7 mouse cellular contexts compared by ENCODE assay signal in genomic region chr15:86086291-86086706, GRCm38 (mm10). TPM values are rescaled to one million over a fixed set of nuclear protein-coding genes. Genes with fewer than 3 reads are reported as not detected.
DNase-seq lines count a peak whose midpoint lies in the region; ATAC-seq and TF ChIP-seq lines count a peak whose summit lies in the region.

No protein-coding gene starts in this region.

- H3K9me3 ChIP-seq in neural tube, embryonic 11.5 days (ENCODE audit: control insufficient read depth, low read length) = no peaks in the 10 kb centered on the region
- no peaks in the 10 kb centered on the region for H3K9me3 ChIP-seq in forebrain, embryonic 12.5 days
- H3K9me3 ChIP-seq in intestine, embryonic 14.5 days (ENCODE audit: control insufficient read depth, low read length) = no peaks in the 10 kb centered on the region
- no peaks in the 10 kb centered on the region for H3K9me3 ChIP-seq in limb, embryonic 11.5 days (ENCODE audit: control insufficient read depth, low read length)

- H3K36me3 ChIP-seq in neural tube, embryonic 11.5 days (ENCODE audit: control insufficient read depth, insufficient read depth, low read length) = no peaks in the 10 kb centered on the region
- no peaks in the 10 kb centered on the region for H3K36me3 ChIP-seq in forebrain, embryonic 12.5 days (replicated peaks)
- no peaks in the 10 kb centered on the region for H3K36me3 ChIP-seq in intestine, embryonic 14.5 days (ENCODE audit: control insufficient read depth, insufficient read depth, low read length)
- no peaks in the 10 kb centered on the region for H3K36me3 ChIP-seq in limb, embryonic 11.5 days (ENCODE audit: control insufficient read depth, insufficient read depth, low read length)
- H3K36me3 ChIP-seq in small intestine, adult 2 months (ENCODE audit: control insufficient read depth, insufficient read depth, low read length) = 0 out of 2 replicates have a peak, but pooled peaks cover 1% of the 10 kb centered on the region

- H3K27ac ChIP-seq in neural tube, embryonic 11.5 days (ENCODE audit: low read depth, low read length) = peak overlapping the region; percentile 4; the same call in 1 of the 2 replicates
- H3K27ac ChIP-seq in forebrain, embryonic 12.5 days = peak overlapping the region; percentile 94
- H3K27ac ChIP-seq in intestine, embryonic 14.5 days (ENCODE audit: low read depth) = peak overlapping the region; percentile 36; the same call in 1 of the 2 replicates
- peak overlapping the region; percentile 21; the same call in 1 of the 2 replicates for H3K27ac ChIP-seq in limb, embryonic 11.5 days (replicated peaks; ENCODE audit: low read depth, low read length)
- H3K27ac ChIP-seq in small intestine, adult 2 months (ENCODE audit: insufficient read depth, low read depth, low read length) = peak overlapping the region; percentile 39

- H3K27me3 ChIP-seq in neural tube, embryonic 11.5 days (ENCODE audit: control insufficient read depth, insufficient read depth, low read length) = no peaks in the 10 kb centered on the region
- H3K27me3 ChIP-seq in forebrain, embryonic 12.5 days = no peaks in the 10 kb centered on the region
- H3K27me3 ChIP-seq in intestine, embryonic 14.5 days (replicated peaks; ENCODE audit: control insufficient read depth, insufficient read depth, low read length) = no peaks in the 10 kb centered on the region
- H3K27me3 ChIP-seq in limb, embryonic 11.5 days (ENCODE audit: control insufficient read depth, insufficient read depth, low read length) = no peaks in the 10 kb centered on the region
- H3K27me3 ChIP-seq in small intestine, adult 2 months (ENCODE audit: control insufficient read depth, insufficient read depth, low read length) = no peaks in the 10 kb centered on the region

- 66% methylated on average over 8 of the region's 8 CpGs for WGBS in neural tube, embryonic 11.5 days
- WGBS in forebrain, embryonic 12.5 days = 21% methylated on average over 8 of the region's 8 CpGs
- WGBS in intestine, embryonic 14.5 days = 73% methylated on average over 8 of the region's 8 CpGs
- 78% methylated on average over 8 of the region's 8 CpGs for WGBS in limb, embryonic 11.5 days
- 25% methylated on average over 8 of the region's 8 CpGs for WGBS in small intestine, adult 2 months

- H3K9ac ChIP-seq in neural tube, embryonic 11.5 days (ENCODE audit: low read length) = no peak overlapping the region
- 0 out of 2 replicates have a peak overlapping the region, but pooled peaks have one; percentile 5 for H3K9ac ChIP-seq in forebrain, embryonic 12.5 days
- H3K9ac ChIP-seq in intestine, embryonic 14.5 days (ENCODE audit: low read length) = no peak overlapping the region
- no peak overlapping the region for H3K9ac ChIP-seq in limb, embryonic 11.5 days (ENCODE audit: low read length)

- peak; percentile 29 for DNase-seq in neural tube, embryonic 11.5 days (ENCODE audit: low spot score)
- DNase-seq in neural tube, embryonic 10.5 days (ENCODE audit: extremely low spot score, low spot score) = no peak
- no peak for DNase-seq in intestine, embryonic 14.5 days (ENCODE audit: low spot score)
- no peak for DNase-seq in limb, embryonic 11.5 days (ENCODE audit: low spot score)
- DNase-seq in thymus, adult 18-20 months = no peak

- TF ChIP-seq POLR2A in small intestine, adult 2 months (IDR thresholded peaks at IDR 0.05; ENCODE audit: low read depth, low read length) = no peak

- no peak overlapping the region for H3K4me3 ChIP-seq in neural tube, embryonic 11.5 days (ENCODE audit: low read depth, low read length)
- no peak overlapping the region for H3K4me3 ChIP-seq in forebrain, embryonic 12.5 days (replicated peaks)
- no peak overlapping the region for H3K4me3 ChIP-seq in intestine, embryonic 14.5 days (ENCODE audit: low read depth, low read length)
- H3K4me3 ChIP-seq in limb, embryonic 11.5 days (ENCODE audit: low read depth, low read length) = no peak overlapping the region
- H3K4me3 ChIP-seq in small intestine, adult 2 months (ENCODE audit: low read depth, low read length) = no peak overlapping the region

- no peak for TF ChIP-seq CTCF in small intestine, adult 2 months (IDR thresholded peaks at IDR 0.05; ENCODE audit: extremely low read depth, insufficient read length, insufficient replicate concordance, low read depth, low read length)

- H3K4me2 ChIP-seq in neural tube, embryonic 11.5 days (ENCODE audit: low read depth) = no peak overlapping the region
- peak overlapping the region; percentile 34 for H3K4me2 ChIP-seq in forebrain, embryonic 12.5 days
- H3K4me2 ChIP-seq in intestine, embryonic 14.5 days (ENCODE audit: low read length) = no peak overlapping the region
- no peak overlapping the region for H3K4me2 ChIP-seq in limb, embryonic 11.5 days (ENCODE audit: low read depth, severe bottlenecking)

- H3K4me1 ChIP-seq in neural tube, embryonic 11.5 days (ENCODE audit: control insufficient read depth, insufficient read depth, low read length) = peaks cover 42% of the 10 kb centered on the region
- peaks cover 87% of the 10 kb centered on the region for H3K4me1 ChIP-seq in forebrain, embryonic 12.5 days
- H3K4me1 ChIP-seq in intestine, embryonic 14.5 days (replicated peaks; ENCODE audit: control insufficient read depth, insufficient read depth, low read length) = peaks cover 55% of the 10 kb centered on the region
- H3K4me1 ChIP-seq in limb, embryonic 11.5 days (ENCODE audit: control insufficient read depth, insufficient read depth, low read length) = peaks cover 22% of the 10 kb centered on the region
- peaks cover 67% of the 10 kb centered on the region for H3K4me1 ChIP-seq in small intestine, adult 2 months (ENCODE audit: control insufficient read depth, insufficient read depth, insufficient read length, low read length)

- ATAC-seq in neural tube, embryonic 11.5 days (ENCODE audit: insufficient read depth, low FRiP score, low TSS enrichment) = peak; percentile 51
- peak; percentile 62 for ATAC-seq in forebrain, embryonic 12.5 days (ENCODE audit: low FRiP score)
- ATAC-seq in intestine, embryonic 14.5 days (replicated peaks; ENCODE audit: low FRiP score, low TSS enrichment, low read depth) = 0 out of 2 replicates have a peak, but pooled peaks have one; percentile 6
- no peak for ATAC-seq in limb, embryonic 11.5 days (ENCODE audit: insufficient number of reproducible peaks, low FRiP score, low TSS enrichment, low read depth)

RNA-seq across cellular contexts. Expression of gene Gramd4, which starts 28.8 kb away (rescaled TPM):
- polyA plus RNA-seq in neural tube, embryonic 11.5 days (2014; fragmentation: Nextera tagmentation; extraction: Ambion mirVana) = 10.5 and 11.7 TPM in 2 replicates
- polyA plus RNA-seq in forebrain, embryonic 12.5 days (2016; fragmentation: Nextera tagmentation; extraction: Ambion mirVana) = 33.4 and 36.6 TPM in 2 replicates
- polyA plus RNA-seq in intestine, embryonic 14.5 days (2014; fragmentation: Nextera tagmentation; extraction: Ambion mirVana) = 6.0 and 8.1 TPM in 2 replicates
- polyA plus RNA-seq in limb, embryonic 11.5 days (2014; fragmentation: Nextera tagmentation; extraction: Ambion mirVana) = 8.4 and 9.0 TPM in 2 replicates
- polyA plus RNA-seq in small intestine, adult 2 months (2012; rRNA removed) = 10.5 and 25.1 TPM in 2 replicates

RNA-seq across cellular contexts. Expression of gene Celsr1, which starts 52.7 kb away (rescaled TPM):
- 5.1 and 5.4 TPM in 2 replicates for polyA plus RNA-seq in neural tube, embryonic 11.5 days (2014; fragmentation: Nextera tagmentation; extraction: Ambion mirVana)
- 7.3 and 7.9 TPM in 2 replicates for polyA plus RNA-seq in forebrain, embryonic 12.5 days (2016; fragmentation: Nextera tagmentation; extraction: Ambion mirVana)
- 1.3 and 2.2 TPM in 2 replicates for polyA plus RNA-seq in intestine, embryonic 14.5 days (2014; fragmentation: Nextera tagmentation; extraction: Ambion mirVana)
- polyA plus RNA-seq in limb, embryonic 11.5 days (2014; fragmentation: Nextera tagmentation; extraction: Ambion mirVana) = 1.6 and 1.9 TPM in 2 replicates
- polyA plus RNA-seq in small intestine, adult 2 months (2012; rRNA removed) = 2.9 and 4.7 TPM in 2 replicates

Comparison
In these comparisons a context has a peak if more than half of its experiments do, and no peak if none do; other contexts are left out.
1. H3K27ac ChIP-seq: peak in every context shown above with its lines; median percentile 94 in forebrain, embryonic 12.5 days; 39 in small intestine, adult 2 months; 36 in intestine, embryonic 14.5 days; 21 in limb, embryonic 11.5 days; 4 in neural tube, embryonic 11.5 days.